Mouse (Mus musculus) liver, postnatal 0 days (tissue): Measurements from ENCODE around the gene Tmem130.

ENCODE experiments used
- CTCF ChIP-seq: sonication (generic); IDR thresholded peaks from 2 replicates; pipeline ENCODE4 v1.5.1; 2016; ENCODE audit warnings: antibody characterized with exemption, low read depth
- EP300 ChIP-seq: IDR thresholded peaks from 2 replicates; pipeline ENCODE4 v1.6.1; 2016; ENCODE audit warnings: antibody characterized with exemption, low read depth, mild to moderate bottlenecking

- TF ChIP-seq EP300 (no peak), CTCF (no peak)
Measured at GRCm38 (mm10) chr5:144766646-144767045, 5.0 kb upstream of the Tmem130 start.
